Mouse (Mus musculus) stomach, embryonic 16.5 days (tissue): ENCODE measurements around the gene Mex3d. TPM values are rescaled to one million over a fixed set of nuclear protein-coding genes. Genes with fewer than 3 reads are reported as not detected.
A peak's percentile ranks its signal among the peaks of the same experiment; 100 is the strongest.

Experiments used
- ATAC-seq: fragments of 200-750 bp; cut with Nextera tagmentation; 2 replicates; pipeline ENCODE4 v1.8.0; 2017; ENCODE audit warnings: moderate number of reproducible peaks, moderate TSS enrichment; ENCODE audit not compliant: insufficient read depth, low FRiP score
- H3K27ac ChIP-seq: fragments of 300-500 bp; sonication (generic); 2 replicates; pipeline ENCODE4 v1.5.1; 2014; ENCODE audit warnings: low read length
- H3K27me3 ChIP-seq: fragments of 300-500 bp; sonication (generic); 2 replicates; pipeline ENCODE4 v1.6.1; 2014; ENCODE audit warnings: low read length, control low read depth, mixed read lengths; ENCODE audit not compliant: control insufficient read depth, insufficient read depth
- H3K36me3 ChIP-seq: fragments of 300-500 bp; sonication (generic); 2 replicates; pipeline ENCODE4 v1.6.1; 2014; ENCODE audit warnings: low read length; ENCODE audit not compliant: control insufficient read depth, insufficient read depth
- H3K4me1 ChIP-seq: fragments of 300-500 bp; sonication (generic); 2 replicates; pipeline ENCODE4 v1.6.1; 2014; ENCODE audit warnings: low read length, control low read depth, mixed read lengths; ENCODE audit not compliant: control insufficient read depth, insufficient read depth
- H3K4me2 ChIP-seq: fragments of 300-500 bp; sonication (generic); 2 replicates; pipeline ENCODE4 v1.6.1; 2014; ENCODE audit warnings: low read depth, low read length, mixed read lengths
- H3K4me3 ChIP-seq: fragments of 300-500 bp; sonication (generic); replicated peaks from 2 replicates; pipeline ENCODE4 v1.5.1; 2014; ENCODE audit warnings: mild to moderate bottlenecking, low read length
- H3K9ac ChIP-seq: fragments of 300-500 bp; sonication (generic); 2 replicates; pipeline ENCODE4 v1.6.1; 2014; ENCODE audit warnings: low read length
- H3K9me3 ChIP-seq: fragments of 300-500 bp; sonication (generic); replicated peaks from 2 replicates; pipeline ENCODE4 v1.6.1; 2016; ENCODE audit warnings: low read length, control low read depth; ENCODE audit not compliant: control insufficient read depth
- WGBS: fragments of 180-500 bp; shearing (Covaris S2); extraction: QIAGEN DNeasy Blood & Tissue Kit; methylation state at CpG from one replicate; pipeline ENCODE4 v1.1.7; 2014; 5-methylcytosine and 5-hydroxymethylcytosine counted together
- microRNA-seq: library from miRNA; unstranded; fragments of <30 nt; microRNA quantifications from one replicate; pipeline ENCODE4, GENCODE M21; 2016
- polyA plus RNA-seq: library from polyadenylated mRNA; unstranded; fragments of >200 nt; fragmentation: Nextera tagmentation; extraction: Ambion mirVana; gene quantifications from 2 replicates; pipeline ENCODE4 v1.2.1, GENCODE M21; 2015

The Mex3d gene
- polyA plus RNA-seq, 1 experiment from 2014 or later = 4.1 TPM

DNA sequence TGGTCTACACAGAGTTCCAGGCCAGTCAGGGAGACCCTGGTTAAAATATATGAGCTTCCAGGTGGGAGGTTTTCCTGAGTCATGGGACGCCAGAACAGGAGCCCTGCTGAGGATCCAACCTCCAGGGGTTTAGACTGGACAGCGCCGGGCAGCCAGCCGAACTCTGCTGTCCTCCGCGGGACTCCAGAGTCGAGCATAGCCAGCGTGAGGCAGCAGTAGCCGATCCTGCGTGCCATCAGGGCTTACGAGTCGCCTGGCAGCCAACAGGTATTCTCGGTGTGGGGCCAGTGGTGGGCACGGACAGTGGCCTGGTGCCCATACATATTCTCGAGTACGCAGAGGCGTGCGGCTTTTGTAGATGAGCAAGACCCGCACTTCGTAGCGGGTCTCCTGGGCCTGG, 46.4 kb downstream of the Mex3d start:
- Histone ChIP-seq H3K4me2 (no peak overlapping the region), H3K9me3 (no peaks in the 10 kb centered on the region), H3K4me1 (peaks cover 48% of the 10 kb centered on the region), H3K4me3 (no peak overlapping the region), H3K27me3 (peaks cover 37% of the 10 kb centered on the region), H3K36me3 (no peaks in the 10 kb centered on the region), H3K9ac (no peak overlapping the region), H3K27ac (no peak overlapping the region)
- 30% methylated on average over 21 of the region's 21 CpGs for WGBS
- no peak for ATAC-seq

DNA sequence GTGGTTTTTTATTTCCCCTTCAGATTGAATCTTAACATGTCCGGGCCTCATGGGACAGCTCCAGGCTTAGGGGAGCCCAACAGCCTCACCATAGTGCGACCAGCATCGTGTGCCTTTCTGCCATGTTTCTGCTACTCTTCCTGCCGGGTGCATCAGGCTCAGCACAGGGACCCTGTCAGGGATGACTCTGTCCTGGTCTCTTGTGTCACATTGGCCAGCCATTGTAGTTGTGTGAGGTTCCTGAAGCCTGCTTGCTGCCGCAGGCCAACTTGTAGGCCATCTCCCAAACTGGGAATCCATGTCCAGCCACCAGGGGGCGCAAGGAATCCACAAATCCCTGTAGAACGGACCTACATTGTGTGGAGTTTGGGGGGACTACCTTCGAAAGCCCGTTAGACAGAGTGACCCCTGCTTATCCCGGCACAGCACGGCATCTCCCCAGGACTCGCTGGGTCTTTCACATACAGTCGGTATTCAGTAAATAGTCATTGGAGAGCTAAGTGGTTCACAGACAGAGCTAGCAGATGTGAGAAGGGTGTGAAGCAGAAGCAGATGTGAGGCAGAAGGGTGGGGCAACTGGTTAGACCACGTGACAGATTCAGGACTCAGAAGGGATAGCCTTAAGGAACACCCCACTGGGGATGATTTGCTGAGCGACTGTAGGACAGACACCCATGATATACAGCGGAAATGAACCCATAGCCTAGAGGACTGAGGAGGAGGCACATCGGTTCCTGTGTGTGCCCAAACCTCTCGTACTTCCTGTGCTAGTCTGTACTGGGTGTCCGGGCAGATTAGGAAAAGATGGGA, 47.3 kb downstream of the Mex3d start:
- H3K9me3 ChIP-seq = no peaks in the 10 kb centered on the region
- no peak overlapping the region for H3K27ac ChIP-seq
- no peak overlapping the region for H3K9ac ChIP-seq
- peak; percentile 21; the same call in 1 of the 2 replicates for ATAC-seq
- 24% methylated on average over 19 of the region's 19 CpGs for WGBS
- H3K4me2 ChIP-seq = peak overlapping the region; percentile 36
- H3K4me3 ChIP-seq = 0 out of 2 replicates have a peak overlapping the region, but pooled peaks have one; percentile 21
- H3K4me1 ChIP-seq = peaks cover 42% of the 10 kb centered on the region
- H3K27me3 ChIP-seq = peaks cover 33% of the 10 kb centered on the region
- H3K36me3 ChIP-seq = no peaks in the 10 kb centered on the region

GRCm38 (mm10) chr10:80336263-80336662, 51.2 kb downstream of the Mex3d start:
- no peak overlapping the region for H3K9ac ChIP-seq
- no peak overlapping the region for H3K4me3 ChIP-seq
- peaks cover 17% of the 10 kb centered on the region for H3K4me1 ChIP-seq
- no peak for ATAC-seq
- peaks cover 10% of the 10 kb centered on the region for H3K27me3 ChIP-seq
- H3K27ac ChIP-seq = no peak overlapping the region
- no peaks in the 10 kb centered on the region for H3K9me3 ChIP-seq
- H3K36me3 ChIP-seq = no peaks in the 10 kb centered on the region
- no peak overlapping the region for H3K4me2 ChIP-seq
- 81% methylated on average over 12 of the region's 12 CpGs for WGBS

DNA sequence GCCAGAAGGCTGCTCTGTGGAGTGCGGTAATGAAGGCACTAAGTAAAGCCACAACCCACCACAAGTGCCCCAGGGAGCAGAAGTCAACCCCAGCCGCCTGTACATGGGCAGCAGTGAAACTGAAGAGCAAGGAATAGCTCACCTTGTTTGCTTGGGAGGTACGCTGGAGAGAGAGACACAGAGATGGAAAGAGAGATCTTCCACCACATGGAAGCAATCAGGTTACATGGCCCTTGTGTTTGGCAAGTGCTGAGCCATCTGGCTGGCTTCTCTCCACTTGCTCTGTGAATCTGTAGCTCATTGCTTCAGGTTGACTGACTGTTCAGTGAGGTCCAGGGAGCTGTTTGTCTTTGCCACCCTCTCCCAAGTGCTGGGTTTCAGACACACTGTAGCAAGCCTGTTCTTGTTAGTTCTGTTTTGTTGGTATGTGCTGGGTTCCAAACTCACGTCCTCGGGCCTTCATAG, 54.9 kb downstream of the Mex3d start:
- no peak overlapping the region for H3K4me2 ChIP-seq
- H3K27me3 ChIP-seq = no peaks in the 10 kb centered on the region
- H3K4me3 ChIP-seq = no peak overlapping the region
- no peak overlapping the region for H3K27ac ChIP-seq
- H3K36me3 ChIP-seq = no peaks in the 10 kb centered on the region
- H3K9ac ChIP-seq = 0 out of 2 replicates have a peak overlapping the region, but pooled peaks have one; percentile 5
- no peak for ATAC-seq
- H3K9me3 ChIP-seq = no peaks in the 10 kb centered on the region
- 83% methylated on average over 5 of the region's 5 CpGs for WGBS
- H3K4me1 ChIP-seq = peaks cover 27% of the 10 kb centered on the region

GRCm38 (mm10) chr10:80331636-80332524, 55.6 kb downstream of the Mex3d start:
- H3K9ac ChIP-seq = no peak overlapping the region
- ATAC-seq = no peak

GRCm38 (mm10) chr10:80330888-80331287, 56.6 kb downstream of the Mex3d start:
- peak overlapping the region; percentile 76 for H3K27ac ChIP-seq

More at GRCm38 (mm10) chr10:80331636-80332524, 55.6 kb downstream of the Mex3d start:
- Histone ChIP-seq H3K27ac (peak overlapping the region; percentile 76), H3K36me3 (no peaks in the 10 kb centered on the region), H3K4me2 (peak overlapping the region; percentile 97), H3K27me3 (no peaks in the 10 kb centered on the region), H3K9me3 (no peaks in the 10 kb centered on the region), H3K4me3 (peak overlapping the region; percentile 60), H3K4me1 (peaks cover 27% of the 10 kb centered on the region)
- 54% methylated on average over 10 of the region's 10 CpGs for WGBS

More at GRCm38 (mm10) chr10:80330888-80331287, 56.6 kb downstream of the Mex3d start:
- H3K4me3 ChIP-seq = peak overlapping the region; percentile 60
- H3K9ac ChIP-seq = peak overlapping the region; percentile 74
- WGBS = 48% methylated on average over 2 of the region's 2 CpGs
- no peaks in the 10 kb centered on the region for H3K36me3 ChIP-seq
- ATAC-seq = no peak
- no peaks in the 10 kb centered on the region for H3K27me3 ChIP-seq
- H3K4me2 ChIP-seq = peak overlapping the region; percentile 97
- no peaks in the 10 kb centered on the region for H3K9me3 ChIP-seq
- peaks cover 27% of the 10 kb centered on the region for H3K4me1 ChIP-seq

Small RNA genes lying within 50 kb of the gene (microRNA-seq; reads per million reads assigned to microRNA genes)
- not detected for gene Gm22721

Other genes with a start within 250 kb of the Mex3d start
- 536 and 594 TPM in 2 replicates for gene Atp5d, start 249.0 kb downstream of the Mex3d start, polyA plus RNA-seq
- gene Cbarp, start 246.8 kb downstream of the Mex3d start, polyA plus RNA-seq = 3.1 and 3.9 TPM in 2 replicates
- 7.8 and 9.8 TPM in 2 replicates for gene Midn, start 239.4 kb downstream of the Mex3d start, polyA plus RNA-seq
- 69.8 and 80.8 TPM in 2 replicates for gene Cirbp, start 221.7 kb downstream of the Mex3d start, polyA plus RNA-seq
- 16.4 and 16.6 TPM in 2 replicates for gene 1600002K03Rik, start 214.7 kb downstream of the Mex3d start, polyA plus RNA-seq
- gene Efna2, start 208.2 kb downstream of the Mex3d start, polyA plus RNA-seq = 9.3 and 10.5 TPM in 2 replicates
- gene Mum1, start 161.2 kb downstream of the Mex3d start, polyA plus RNA-seq = 50.8 and 51.6 TPM in 2 replicates
- 340 and 344 TPM in 2 replicates for gene Ndufs7, start 138.5 kb downstream of the Mex3d start, polyA plus RNA-seq
- gene Gamt, start 126.6 kb downstream of the Mex3d start, polyA plus RNA-seq = 92.0 and 115 TPM in 2 replicates
- gene Dazap1, start 126.2 kb downstream of the Mex3d start, polyA plus RNA-seq = 35.8 and 43.9 TPM in 2 replicates
- 807 and 821 TPM in 2 replicates for gene Rps15, start 95.2 kb downstream of the Mex3d start, polyA plus RNA-seq
- gene Apc2, start 91.7 kb downstream of the Mex3d start, polyA plus RNA-seq = 3.3 and 4.3 TPM in 2 replicates
- 46.6 and 48.1 TPM in 2 replicates for gene 2310011J03Rik, start 67.1 kb downstream of the Mex3d start, polyA plus RNA-seq
- 3.7 and 4.4 TPM in 2 replicates for gene Pcsk4, start 58.2 kb downstream of the Mex3d start, polyA plus RNA-seq
- gene Reep6, start 57.7 kb downstream of the Mex3d start, polyA plus RNA-seq = 45.2 and 51.1 TPM in 2 replicates
- 22.0 and 24.0 TPM in 2 replicates for gene Adamtsl5, start 39.2 kb downstream of the Mex3d start, polyA plus RNA-seq
- 0.14 and 0.61 TPM in 2 replicates for gene Plk5, start 31.2 kb downstream of the Mex3d start, polyA plus RNA-seq
- 131 and 139 TPM in 2 replicates for gene Mbd3, start 11.9 kb upstream of the Mex3d start, polyA plus RNA-seq
- 669 and 707 TPM in 2 replicates for gene Uqcr11, start 19.2 kb upstream of the Mex3d start, polyA plus RNA-seq
- 46.1 and 57.9 TPM in 2 replicates for gene Tcf3, start 46.0 kb upstream of the Mex3d start, polyA plus RNA-seq
- 0.06 and 0.08 TPM in 2 replicates for gene Onecut3, start 107.2 kb upstream of the Mex3d start, polyA plus RNA-seq
- 0.12 and 0.21 TPM in 2 replicates for gene Atp8b3, start 151.5 kb upstream of the Mex3d start, polyA plus RNA-seq
- gene Rexo1, start 173.9 kb upstream of the Mex3d start, polyA plus RNA-seq = 16.7 TPM in 2 replicates
- 8.4 and 8.7 TPM in 2 replicates for gene Klf16, start 189.7 kb upstream of the Mex3d start, polyA plus RNA-seq
- gene Abhd17a, start 202.7 kb upstream of the Mex3d start, polyA plus RNA-seq = 42.9 and 44.3 TPM in 2 replicates
- 92.1 and 99.9 TPM in 2 replicates for gene Scamp4, start 215.2 kb upstream of the Mex3d start, polyA plus RNA-seq
- 5.6 and 6.7 TPM in 2 replicates for gene Adat3, start 215.2 kb upstream of the Mex3d start, polyA plus RNA-seq
- 3.7 and 4.8 TPM in 2 replicates for gene Gm49322, start 218.4 kb upstream of the Mex3d start, polyA plus RNA-seq
- gene Csnk1g2, start 235.2 kb upstream of the Mex3d start, polyA plus RNA-seq = 18.1 TPM in 2 replicates